Mouse (Mus musculus) inflammation-experienced regulatory T-cells, adult 6 months (primary cell): ENCODE data around the gene Klhdc8a. TPM values are rescaled to one million over a fixed set of nuclear protein-coding genes. Genes with fewer than 3 reads are reported as not detected.

Experiments
- ATAC-seq: one replicate; pipeline ENCODE4 v1.8.0; 2017
- polyA plus RNA-seq, 3 experiments: library from polyadenylated mRNA; unstranded; fragments of 100-300 nt; shearing (Covaris generic); gene quantifications; one replicate each; pipeline ENCODE4 v1.2.1; 2017

Klhdc8a gene
- polyA plus RNA-seq, 3 experiments from 2014 or later, result not detected

GRCm38 (mm10) chr1:132319242-132319641 lies 20.8 kb downstream of the Klhdc8a start:
- no peak for ATAC-seq

GRCm38 (mm10) chr1:132321821-132322580 lies 23.6 kb downstream of the Klhdc8a start:
- ATAC-seq, result no peak

GRCm38 (mm10) chr1:132322711-132323542 lies 24.5 kb downstream of the Klhdc8a start:
- no peak for ATAC-seq

DNA sequence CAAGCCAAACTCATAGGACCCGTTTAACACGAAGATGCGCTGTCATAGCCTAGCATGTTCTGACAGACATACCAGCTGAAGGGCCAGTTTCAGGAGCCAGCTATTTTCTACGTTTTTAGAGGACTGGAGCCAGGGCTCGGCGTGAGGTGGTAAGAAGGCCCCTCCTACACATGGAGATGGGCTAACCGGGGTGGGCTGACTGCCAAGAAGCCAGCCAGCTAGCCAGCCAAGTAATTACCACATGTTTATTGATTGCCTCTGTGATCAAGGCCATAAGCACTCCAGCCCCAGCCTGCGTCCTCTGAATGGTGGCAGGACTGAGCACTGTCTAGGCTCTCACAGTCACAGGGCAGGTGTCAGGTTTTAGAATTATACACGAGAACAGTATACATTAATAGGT lies 28.4 kb downstream of the Klhdc8a start:
- ATAC-seq, result no peak

- ATAC-seq, result no peak
These were observed 29.1 kb downstream of the Klhdc8a start for GRCm38 (mm10) chr1:132327477-132327876.

GRCm38 (mm10) chr1:132328565-132328964 lies 30.1 kb downstream of the Klhdc8a start:
- no peak for ATAC-seq

DNA sequence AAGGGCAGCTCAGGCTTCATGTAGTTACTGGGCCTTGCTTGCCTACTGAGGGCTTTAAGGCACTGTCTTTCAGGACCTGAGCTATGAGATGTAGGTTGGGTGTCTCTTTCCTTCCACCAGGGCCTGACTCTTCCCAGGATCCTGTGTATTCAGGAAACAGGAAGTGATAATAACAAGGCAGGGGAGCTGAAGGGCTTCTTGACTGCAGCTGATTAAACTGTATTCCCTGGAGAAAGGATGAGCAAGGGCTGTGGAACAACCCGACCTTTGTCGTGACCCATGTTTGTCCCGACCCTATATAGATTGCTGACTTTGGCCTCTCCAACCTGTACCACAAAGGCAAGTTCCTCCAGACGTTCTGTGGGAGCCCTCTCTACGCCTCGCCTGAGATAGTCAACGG lies 31.2 kb downstream of the Klhdc8a start:
- ATAC-seq, result no peak

- no peak for ATAC-seq
These were observed 32.0 kb downstream of the Klhdc8a start for GRCm38 (mm10) chr1:132330397-132330796.

DNA sequence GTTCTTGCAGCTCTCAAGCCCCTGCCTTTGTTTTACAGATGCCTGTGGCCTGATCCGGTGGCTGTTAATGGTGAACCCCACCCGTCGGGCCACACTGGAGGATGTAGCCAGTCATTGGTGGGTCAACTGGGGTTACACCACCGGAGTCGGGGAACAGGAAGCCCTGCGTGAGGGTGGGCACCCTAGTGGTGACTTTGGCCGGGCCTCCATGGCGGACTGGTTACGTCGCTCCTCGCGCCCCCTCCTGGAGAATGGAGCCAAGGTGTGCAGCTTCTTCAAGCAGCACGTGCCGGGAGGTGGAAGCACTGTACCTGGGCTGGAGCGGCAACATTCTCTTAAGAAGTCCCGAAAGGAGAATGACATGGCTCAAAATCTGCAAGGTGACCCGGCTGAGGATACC lies 32.9 kb downstream of the Klhdc8a start:
- no peak for ATAC-seq

GRCm38 (mm10) chr1:132333201-132333600 lies 34.8 kb downstream of the Klhdc8a start:
- no peak for ATAC-seq

DNA sequence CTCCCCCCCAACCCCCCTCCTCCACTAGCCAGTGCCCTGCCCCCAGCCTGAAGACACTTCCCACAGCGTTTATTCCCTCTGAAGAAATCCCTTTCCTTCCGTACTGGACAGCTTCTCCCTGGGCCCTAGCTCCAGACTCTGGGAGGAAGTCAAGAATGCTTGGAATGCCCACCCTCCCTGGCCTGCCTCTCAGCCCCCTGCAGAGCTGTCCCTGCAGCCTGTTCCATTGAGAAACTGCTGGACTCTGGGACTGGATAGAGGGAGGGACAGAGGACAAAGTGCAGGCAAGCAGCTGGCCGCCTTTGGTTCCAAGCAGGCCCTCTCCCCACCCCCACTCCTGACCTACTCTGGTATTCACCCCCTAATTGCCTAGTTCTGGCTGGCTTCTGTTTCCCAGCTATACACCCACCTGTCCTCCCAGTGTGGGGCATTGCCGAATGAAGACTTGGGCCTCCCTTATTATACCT lies 35.3 kb downstream of the Klhdc8a start:
- no peak for ATAC-seq

GRCm38 (mm10) chr1:132334178-132334801 lies 35.9 kb downstream of the Klhdc8a start:
- ATAC-seq, result no peak

- ATAC-seq, result no peak
These were observed 37.0 kb downstream of the Klhdc8a start for GRCm38 (mm10) chr1:132335378-132335965.

DNA sequence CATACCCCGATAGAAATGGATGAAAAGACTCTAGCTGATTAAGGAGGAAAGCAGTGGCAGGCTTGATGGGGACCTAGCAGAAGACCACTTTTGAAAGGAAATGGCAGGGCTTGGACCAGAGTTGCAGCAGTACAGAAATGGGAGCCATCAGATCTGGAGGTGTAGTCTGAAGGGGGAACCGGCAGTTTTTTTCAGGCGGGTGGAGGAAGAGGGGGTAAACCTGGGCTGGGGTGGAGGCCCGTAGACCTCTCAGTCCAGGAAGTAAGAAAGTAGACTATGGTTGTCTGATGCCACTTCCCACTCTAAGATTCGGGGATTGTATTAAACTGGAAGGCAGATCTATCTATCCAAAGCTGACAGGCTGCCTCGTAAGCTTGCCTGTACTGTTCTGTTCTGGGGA lies 38.5 kb downstream of the Klhdc8a start:
- ATAC-seq, result no peak

GRCm38 (mm10) chr1:132338027-132338660 lies 39.7 kb downstream of the Klhdc8a start:
- ATAC-seq, result no peak

GRCm38 (mm10) chr1:132341731-132342501 lies 43.5 kb downstream of the Klhdc8a start:
- ATAC-seq, result peak; percentile 97

- no peak for ATAC-seq
These were observed 44.1 kb downstream of the Klhdc8a start for GRCm38 (mm10) chr1:132342518-132342917.

DNA sequence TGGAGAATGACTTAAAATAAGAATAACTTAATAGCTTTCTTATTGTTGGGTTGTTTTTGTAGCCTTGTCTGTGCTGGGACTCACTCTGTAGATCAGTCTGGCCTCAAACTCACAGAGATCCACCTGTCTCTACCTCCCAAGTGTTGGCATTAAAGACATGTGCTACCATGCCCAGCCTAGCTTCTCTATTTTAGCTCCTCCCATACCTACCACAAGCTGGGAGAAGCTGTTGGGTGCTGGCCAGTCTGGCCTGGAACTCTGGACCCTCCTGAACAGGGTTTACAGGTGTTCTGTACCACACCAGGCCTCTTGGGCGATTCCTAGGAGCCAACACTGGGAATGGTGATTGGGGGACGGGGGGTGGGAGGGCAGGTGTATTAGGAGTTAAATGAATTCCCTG lies 44.8 kb downstream of the Klhdc8a start:
- ATAC-seq, result no peak

- ATAC-seq, result no peak
These were observed 45.2 kb downstream of the Klhdc8a start for GRCm38 (mm10) chr1:132343656-132344055.

GRCm38 (mm10) chr1:132345514-132345913 lies 47.1 kb downstream of the Klhdc8a start:
- no peak for ATAC-seq

DNA sequence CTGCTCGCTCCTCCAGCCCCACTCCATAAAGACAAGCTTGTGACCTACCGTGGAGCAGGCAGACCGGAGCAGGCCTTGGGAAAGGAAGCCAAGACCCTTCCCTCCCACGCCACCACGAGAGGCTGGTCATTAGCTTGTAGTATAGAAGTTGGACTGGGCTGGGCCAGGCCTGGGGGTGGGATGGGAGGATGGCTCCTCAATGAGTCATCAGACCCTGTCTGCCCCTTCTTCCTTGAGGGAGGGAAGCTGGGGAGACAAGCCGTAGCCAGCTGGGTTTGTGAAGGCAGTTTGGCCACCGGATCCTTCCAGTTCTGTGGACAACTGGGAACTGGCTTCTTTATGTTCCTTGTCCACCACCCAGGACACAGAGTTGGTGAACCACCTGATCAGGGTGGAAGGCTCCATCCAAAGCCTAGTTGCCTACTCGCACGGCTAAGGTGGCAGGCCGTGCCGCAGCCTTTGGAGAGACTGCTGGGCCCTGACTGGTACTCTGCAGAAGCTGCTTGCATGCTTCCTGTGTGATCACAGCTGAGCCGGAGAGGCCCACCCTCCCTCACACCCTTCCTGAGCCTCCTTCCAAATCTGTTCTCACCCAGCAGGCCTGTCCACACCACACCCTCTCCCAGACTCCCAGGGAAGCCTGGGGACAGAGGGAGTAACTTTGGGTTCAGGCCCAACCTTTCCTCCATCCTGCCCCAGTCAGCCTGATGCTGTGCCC lies 47.9 kb downstream of the Klhdc8a start:
- no peak for ATAC-seq
